Mouse (Mus musculus): ENCODE measurements around the gene Tecr.

DNA sequence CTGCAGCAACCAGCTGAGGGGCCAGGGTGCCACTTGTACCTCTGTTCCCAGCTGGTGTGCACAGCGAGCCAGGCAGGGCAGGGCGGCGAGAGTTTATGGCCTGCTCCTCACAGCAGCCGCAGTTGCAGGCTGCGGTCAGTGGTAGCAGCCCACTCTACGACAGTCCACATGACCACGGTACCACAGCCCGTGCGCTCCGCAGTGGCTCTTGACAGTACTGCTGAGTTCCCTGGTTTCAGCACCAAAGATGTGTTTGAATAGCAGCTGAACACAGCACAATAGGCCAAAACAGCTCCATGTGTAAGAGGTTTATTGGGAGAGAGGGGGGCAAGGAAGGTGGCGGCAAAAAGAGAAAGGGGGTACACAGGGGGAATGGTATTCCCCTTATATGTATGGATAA is 39.7 kb upstream of the Tecr start:
- TF ChIP-seq CTCF (IDR thresholded peaks at IDR 0.05; ENCODE audit: low read depth, low read length) (no peak), POLR2A (IDR thresholded peaks at IDR 0.05; ENCODE audit: extremely low read depth, insufficient read depth, low read length) (no peak)
